Mouse (Mus musculus) megakaryocyte, embryonic 14.5 days (primary cell): ENCODE measurements at regions not wholly inside any gene's neighbourhood (a gene's known extent, or its start where the extent isn't known, plus 50 kb on each side); places are given as distances from the start of the nearest gene placed in this dataset.

Experiments used
- H3K27me3 ChIP-seq: replicated peaks from 2 replicates; pipeline ENCODE3; 2012; ENCODE audit warnings: inconsistent platforms
- H3K36me3 ChIP-seq: replicated peaks from 2 replicates; pipeline ENCODE3; 2012; ENCODE audit warnings: low read length, inconsistent platforms, mixed read lengths
- H3K4me1 ChIP-seq: 2 replicates; pipeline ENCODE4 v1.6.1; 2012; ENCODE audit warnings: inconsistent platforms
- H3K4me3 ChIP-seq: replicated peaks from 2 replicates; pipeline ENCODE3; 2012; ENCODE audit warnings: moderate library complexity, mild to moderate bottlenecking, inconsistent platforms
- H3K9me3 ChIP-seq: 2 replicates; pipeline ENCODE4 v1.6.1; 2012; ENCODE audit warnings: inconsistent platforms
- FLI1 ChIP-seq: IDR thresholded peaks from 2 replicates; pipeline ENCODE4 v1.6.1; 2012; ENCODE audit warnings: low read length, inconsistent platforms, mixed read lengths
- GATA1 ChIP-seq: IDR thresholded peaks from 3 replicates; pipeline ENCODE4 v1.6.1; 2012; ENCODE audit warnings: mixed read lengths, low read length, inconsistent platforms, borderline replicate concordance

DNA sequence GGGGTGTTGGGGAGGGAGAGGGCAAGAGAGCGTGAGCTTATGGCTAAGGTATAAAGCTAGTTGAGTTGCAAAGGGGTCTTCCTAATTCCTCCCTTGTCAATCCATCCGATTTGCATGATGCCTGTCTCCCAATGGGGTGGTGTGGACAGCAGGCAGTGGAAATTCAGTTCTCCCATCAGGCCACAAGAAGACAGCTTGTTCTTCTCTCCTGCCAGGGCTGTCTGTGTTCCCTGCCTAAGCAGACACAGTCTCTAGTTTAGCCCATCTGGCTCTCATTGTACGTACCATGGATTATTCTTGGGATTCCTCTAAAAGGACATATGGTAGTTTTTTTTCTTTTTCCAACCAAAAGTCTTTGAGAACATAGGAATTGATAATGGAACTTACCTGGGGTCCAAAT lies 168.4 kb upstream of the Gk2 start:
- H3K4me1 ChIP-seq: no peaks in the 10 kb centered on the region
- no peaks in the 10 kb centered on the region for H3K27me3 ChIP-seq
- H3K4me3 ChIP-seq: no peak overlapping the region
- no peaks in the 10 kb centered on the region for H3K36me3 ChIP-seq
- no peak for TF ChIP-seq FLI1
- no peak for TF ChIP-seq GATA1
- H3K9me3 ChIP-seq: no peaks in the 10 kb centered on the region

DNA sequence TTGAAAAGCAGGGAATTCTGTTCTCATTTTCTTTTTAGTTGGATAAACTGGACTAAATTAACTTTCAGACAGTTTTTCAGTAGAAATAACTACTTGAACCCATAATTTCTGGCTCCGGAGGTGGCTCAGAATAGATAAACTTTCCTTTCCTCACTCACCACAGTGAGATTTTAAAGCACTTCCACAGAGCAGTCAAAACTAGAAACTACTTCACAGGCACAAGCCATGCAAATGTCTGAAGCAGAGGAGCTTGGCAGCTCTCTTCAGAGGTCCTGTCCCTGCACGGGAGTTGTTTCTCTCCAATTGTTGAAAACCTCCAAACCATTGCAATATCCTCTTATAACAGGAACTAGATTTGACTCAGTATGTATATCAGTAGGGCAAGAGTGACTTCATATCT lies 163.1 kb upstream of the Gk2 start:
- H3K4me1 ChIP-seq: no peaks in the 10 kb centered on the region
- H3K36me3 ChIP-seq: no peaks in the 10 kb centered on the region
- no peaks in the 10 kb centered on the region for H3K27me3 ChIP-seq
- no peak for TF ChIP-seq FLI1
- TF ChIP-seq GATA1: no peak
- no peak overlapping the region for H3K4me3 ChIP-seq
- peaks cover 7% of the 10 kb centered on the region; the same call in 1 of the 2 replicates for H3K9me3 ChIP-seq

DNA sequence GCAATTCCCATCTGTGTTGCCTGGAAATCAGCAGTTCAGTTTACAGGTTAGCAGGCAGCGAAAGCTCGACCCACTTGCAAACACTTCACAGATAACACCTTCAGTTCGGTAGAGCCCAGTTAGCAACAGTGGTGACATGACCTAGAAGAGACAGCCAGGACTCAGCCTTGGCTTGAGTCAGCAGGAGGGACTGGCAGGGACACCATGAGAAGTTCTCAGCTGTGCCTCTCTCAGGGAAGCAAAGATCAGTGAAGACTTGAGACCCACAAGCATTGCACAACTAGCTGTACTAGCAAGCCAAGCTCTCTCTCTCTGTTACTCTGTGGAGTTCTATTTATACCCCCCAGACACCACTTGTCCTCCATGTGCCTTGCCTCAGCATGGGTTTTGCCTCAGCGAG lies 161.6 kb upstream of the Gk2 start:
- Histone ChIP-seq H3K4me1 (no peaks in the 10 kb centered on the region), H3K36me3 (no peaks in the 10 kb centered on the region), H3K9me3 (peaks cover 20% of the 10 kb centered on the region), H3K27me3 (no peaks in the 10 kb centered on the region), H3K4me3 (no peak overlapping the region)
- TF ChIP-seq FLI1: no peak
- TF ChIP-seq GATA1: no peak

DNA sequence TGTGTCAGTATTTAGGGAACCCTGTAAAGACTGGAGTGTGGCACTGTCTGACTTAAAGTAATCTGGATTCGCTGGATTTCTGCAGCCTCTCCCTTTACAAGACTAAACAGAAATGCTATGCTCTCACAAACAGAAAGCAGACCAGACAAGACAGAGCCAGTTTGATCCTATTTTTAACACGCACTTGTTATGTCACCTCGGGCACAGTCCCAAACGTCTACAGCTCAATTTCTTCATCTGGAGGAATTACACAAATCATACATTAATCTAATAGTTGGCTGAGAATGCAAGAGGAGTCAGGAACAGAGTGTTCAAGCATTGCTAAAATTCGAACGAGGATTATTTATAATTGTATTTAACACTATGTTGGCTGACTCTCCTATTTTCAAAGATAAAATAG lies 145.4 kb upstream of the Gk2 start:
- H3K36me3 ChIP-seq: no peaks in the 10 kb centered on the region
- TF ChIP-seq GATA1 (no peak), FLI1 (no peak)
- no peaks in the 10 kb centered on the region for H3K4me1 ChIP-seq

DNA sequence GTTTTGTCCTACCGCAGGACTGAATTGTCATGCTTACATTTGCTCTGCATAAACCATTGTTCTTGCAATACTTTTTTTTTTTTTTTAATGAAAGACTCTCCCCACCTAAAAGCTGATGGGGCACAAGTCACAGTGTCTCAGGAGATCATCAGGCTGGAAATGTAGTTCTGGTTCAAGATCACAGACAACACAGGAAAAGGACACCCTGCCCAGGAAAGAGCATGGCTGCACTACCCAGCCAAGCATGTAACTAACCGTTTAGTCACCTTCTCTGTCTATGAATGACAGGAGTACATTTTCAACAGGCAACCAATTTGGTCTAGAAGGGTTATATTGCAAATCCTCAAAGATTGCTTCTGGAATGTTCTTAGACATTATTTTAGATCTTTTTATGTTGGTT lies 144.6 kb upstream of the Gk2 start:
- no peak overlapping the region for H3K4me3 ChIP-seq
- no peak for TF ChIP-seq FLI1
- no peak for TF ChIP-seq GATA1
- H3K27me3 ChIP-seq: no peaks in the 10 kb centered on the region
- H3K4me1 ChIP-seq: no peaks in the 10 kb centered on the region
- no peaks in the 10 kb centered on the region for H3K9me3 ChIP-seq
- no peaks in the 10 kb centered on the region for H3K36me3 ChIP-seq

More for the DNA sequence above, 145.4 kb upstream of the Gk2 start:
- Histone ChIP-seq H3K27me3 (no peaks in the 10 kb centered on the region), H3K4me3 (no peak overlapping the region), H3K9me3 (no peaks in the 10 kb centered on the region)

DNA sequence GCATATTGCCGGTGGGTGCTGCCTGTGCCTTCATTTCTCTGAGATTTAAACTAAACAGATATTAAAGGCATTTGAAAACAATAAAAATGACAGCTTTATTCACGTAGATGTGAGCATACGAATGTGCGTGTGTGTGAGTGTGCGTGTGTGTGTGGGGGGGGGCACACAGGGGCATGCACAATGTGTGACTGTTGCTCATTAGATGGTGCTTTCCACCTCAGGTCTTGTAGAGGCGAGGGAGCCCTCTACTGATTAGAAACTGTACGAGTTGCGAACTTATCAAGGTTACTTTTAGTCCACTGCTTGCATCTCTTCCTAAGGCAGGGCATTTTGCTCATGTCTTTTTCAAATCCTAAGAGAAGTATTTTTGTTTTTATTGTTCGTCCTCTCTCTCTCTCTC lies 141.9 kb upstream of the Gk2 start:
- Histone ChIP-seq H3K36me3 (no peaks in the 10 kb centered on the region), H3K9me3 (no peaks in the 10 kb centered on the region), H3K27me3 (no peaks in the 10 kb centered on the region), H3K4me1 (no peaks in the 10 kb centered on the region), H3K4me3 (no peak overlapping the region)
- TF ChIP-seq FLI1 (no peak), GATA1 (no peak)

DNA sequence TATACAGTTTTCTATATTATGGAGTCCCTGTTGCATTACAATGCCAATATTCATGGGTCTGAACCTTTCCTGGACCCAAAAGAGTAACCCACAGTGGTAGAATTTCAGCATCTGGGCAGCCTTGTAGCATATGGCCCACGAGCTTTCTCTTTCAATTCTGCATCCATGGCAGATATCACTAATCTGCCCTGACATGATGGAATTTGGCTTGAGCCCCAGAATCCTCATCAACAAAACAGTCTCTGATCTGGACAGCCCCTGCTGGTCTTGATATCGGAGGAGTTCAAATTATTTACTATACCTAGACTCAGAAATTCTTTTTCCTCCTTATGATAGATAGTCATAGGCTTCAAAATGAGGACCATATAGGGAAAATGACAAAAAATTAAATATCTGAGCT lies 139.1 kb upstream of the Gk2 start:
- Histone ChIP-seq H3K9me3 (peaks cover 3% of the 10 kb centered on the region; the same call in 1 of the 2 replicates), H3K4me1 (no peaks in the 10 kb centered on the region), H3K36me3 (no peaks in the 10 kb centered on the region), H3K4me3 (no peak overlapping the region), H3K27me3 (no peaks in the 10 kb centered on the region)
- no peak for TF ChIP-seq FLI1
- TF ChIP-seq GATA1: no peak

DNA sequence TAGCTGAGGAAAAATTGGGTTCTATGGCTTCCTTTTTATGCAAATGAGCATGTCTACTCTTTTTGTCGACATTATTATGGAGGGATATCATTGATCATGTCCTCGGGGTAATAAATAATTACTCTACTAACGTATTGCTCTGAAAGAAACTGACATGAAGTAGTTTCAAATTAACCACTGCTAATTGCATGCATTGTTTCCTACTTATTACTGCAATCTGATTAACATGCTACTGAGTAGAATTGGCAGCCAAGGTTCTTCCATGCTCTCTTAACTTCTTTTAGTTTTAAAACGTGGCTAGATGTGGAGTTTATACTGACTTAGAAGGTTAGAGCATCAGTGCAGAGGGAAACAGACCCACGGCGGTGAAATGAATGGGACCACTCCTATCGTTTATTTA lies 137.3 kb upstream of the Gk2 start:
- no peaks in the 10 kb centered on the region for H3K36me3 ChIP-seq
- TF ChIP-seq FLI1: no peak
- TF ChIP-seq GATA1: no peak
- no peaks in the 10 kb centered on the region for H3K27me3 ChIP-seq
- H3K4me3 ChIP-seq: no peak overlapping the region
- H3K4me1 ChIP-seq: no peaks in the 10 kb centered on the region
- H3K9me3 ChIP-seq: peaks cover 3% of the 10 kb centered on the region; the same call in 1 of the 2 replicates

DNA sequence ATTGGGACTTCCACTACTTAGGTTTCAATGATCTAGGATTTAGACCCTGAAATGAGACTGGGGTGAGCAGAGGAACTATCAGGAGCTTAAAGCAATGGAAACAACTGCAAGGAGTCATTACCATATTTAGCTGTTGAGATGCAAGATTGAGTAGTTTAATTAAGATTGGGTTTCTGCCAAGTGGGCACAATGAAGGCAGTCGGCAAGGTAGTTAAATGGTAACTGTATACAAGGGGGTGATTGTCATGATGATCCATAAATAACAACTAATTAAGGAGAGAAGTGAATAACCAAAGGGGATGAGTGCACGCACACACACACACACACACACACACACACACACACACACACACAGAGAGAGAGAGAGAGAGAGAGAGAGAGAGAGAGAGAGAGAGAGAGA lies 125.7 kb upstream of the Gk2 start:
- TF ChIP-seq GATA1: no peak
- no peak for TF ChIP-seq FLI1
- Histone ChIP-seq H3K4me1 (no peaks in the 10 kb centered on the region), H3K4me3 (no peak overlapping the region), H3K9me3 (no peaks in the 10 kb centered on the region), H3K36me3 (no peaks in the 10 kb centered on the region), H3K27me3 (no peaks in the 10 kb centered on the region)

DNA sequence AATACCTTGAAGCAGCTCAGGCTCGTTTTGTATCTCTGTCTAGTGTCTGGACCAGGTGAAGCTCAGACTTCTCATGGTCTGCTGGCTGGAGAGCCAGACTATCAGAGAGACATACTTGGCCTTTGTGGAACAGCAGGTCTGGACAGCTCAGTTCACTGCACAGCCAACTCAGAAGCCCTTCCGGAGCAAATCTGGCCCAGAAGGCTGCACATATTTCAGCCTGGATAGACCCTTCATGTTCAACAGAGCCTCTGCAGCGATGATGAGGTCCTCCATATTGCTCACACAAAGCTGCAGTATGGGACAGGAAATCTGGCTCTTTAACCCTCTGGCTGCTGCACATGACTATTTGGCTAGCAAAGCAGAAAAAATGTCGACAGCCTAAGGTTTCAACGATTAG lies 108.7 kb upstream of the Gk2 start:
- no peaks in the 10 kb centered on the region for H3K36me3 ChIP-seq
- H3K4me3 ChIP-seq: no peak overlapping the region
- H3K27me3 ChIP-seq: no peaks in the 10 kb centered on the region
- H3K9me3 ChIP-seq: no peaks in the 10 kb centered on the region; the same call in 1 of the 2 replicates
- no peak for TF ChIP-seq FLI1
- no peak for TF ChIP-seq GATA1
- no peaks in the 10 kb centered on the region for H3K4me1 ChIP-seq

DNA sequence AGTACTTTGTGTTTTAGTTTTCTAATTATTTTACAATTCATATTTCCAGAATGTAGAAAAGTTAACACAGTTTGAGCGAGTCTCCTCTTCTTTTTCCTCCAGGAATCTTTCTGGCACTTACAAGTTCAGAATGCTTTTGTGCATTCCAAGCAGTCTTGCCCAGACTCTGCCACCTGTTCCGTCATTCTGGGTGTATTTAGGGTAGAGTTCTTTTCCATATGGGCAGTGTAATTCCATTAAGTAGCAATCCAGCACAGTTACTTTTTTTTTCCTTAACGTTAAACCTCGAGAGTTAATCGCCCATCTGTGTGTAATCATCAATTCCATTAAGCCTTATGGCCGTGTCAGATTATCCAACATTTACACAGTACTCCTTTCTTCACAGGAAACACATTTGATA lies 106.9 kb upstream of the Gk2 start:
- H3K27me3 ChIP-seq: no peaks in the 10 kb centered on the region
- peaks cover 4% of the 10 kb centered on the region; the same call in 1 of the 2 replicates for H3K9me3 ChIP-seq
- H3K36me3 ChIP-seq: no peaks in the 10 kb centered on the region
- H3K4me3 ChIP-seq: no peak overlapping the region
- TF ChIP-seq FLI1 (no peak), GATA1 (no peak)
- H3K4me1 ChIP-seq: no peaks in the 10 kb centered on the region
